Mouse (Mus musculus): ENCODE measurements around the gene Olfr1499. TPM values are rescaled to one million over a fixed set of nuclear protein-coding genes. Genes with fewer than 3 reads are reported as not detected.
"Not testable (repeated sequence)": the region's sequence is repeated elsewhere in the genome, so short reads cannot be mapped to it uniquely, and the experiment has no call there.

The Olfr1499 gene
- polyA plus RNA-seq (2015; fragmentation: Nextera tagmentation; extraction: Ambion mirVana), result not detected in 2 replicates

DNA sequence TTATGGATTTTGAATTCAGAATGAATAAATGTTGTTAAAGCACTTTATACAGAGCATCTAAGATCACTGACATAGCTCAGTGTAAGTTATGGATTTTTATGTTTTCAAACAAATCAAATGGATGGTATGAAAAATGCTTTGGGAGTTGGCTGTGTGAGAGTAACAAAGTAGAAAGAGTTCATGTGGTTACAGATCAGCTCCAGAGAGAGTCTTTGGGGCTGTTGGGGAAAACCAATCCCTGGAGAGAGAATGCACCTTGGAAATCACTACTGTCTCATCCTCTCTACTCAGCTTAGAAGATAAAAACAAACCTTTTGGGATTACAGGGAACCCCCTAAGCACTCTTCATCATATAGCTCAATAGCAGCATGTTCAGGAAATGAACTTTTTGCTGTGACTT, at the start of gene Olfr1499:
Olfr1499 (minus strand) TSS at position 101 of the 400 bp plus-strand sequence.
- no peaks in the 10 kb centered on the region for H3K4me1 ChIP-seq (replicated peaks)
- H3K36me3 ChIP-seq, result no peaks in the 10 kb centered on the region
- H3K9me3 ChIP-seq, result no peaks in the 10 kb centered on the region
- H3K9ac ChIP-seq (replicated peaks), result no peak within 1 kb of the TSS
- no peak within 1 kb of the TSS for H3K4me3 ChIP-seq (replicated peaks)
- no peak within 1 kb of the TSS for H3K4me2 ChIP-seq (replicated peaks)
- no peak for ATAC-seq
- no peaks in the 10 kb centered on the region for H3K27me3 ChIP-seq
- no peak within 1 kb of the TSS for H3K27ac ChIP-seq

DNA sequence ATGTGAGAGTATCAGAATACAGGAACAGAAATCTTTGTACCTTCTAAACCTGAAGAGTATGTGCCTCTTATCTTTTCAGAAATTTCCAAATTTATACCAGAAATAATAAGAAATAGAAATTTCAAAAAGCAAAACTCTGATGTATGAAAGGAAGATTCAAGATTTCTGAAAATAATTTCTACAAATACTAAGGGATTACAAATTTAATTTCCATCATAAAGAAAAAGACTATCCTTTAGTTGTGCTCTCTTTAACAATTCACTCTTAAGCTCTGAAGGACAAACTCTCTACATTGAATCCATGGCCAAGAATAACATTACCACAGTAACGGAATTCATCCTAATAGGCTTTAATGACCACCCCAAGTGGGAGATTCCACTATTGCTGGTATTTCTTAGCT, 42.2 kb upstream of the Olfr1499 start, which contains the start of gene Olfr1502:
Olfr1502 (plus strand) TSS at position 301 of the 400 bp plus-strand sequence.
- no peaks in the 10 kb centered on the region for H3K9me3 ChIP-seq
- H3K27ac ChIP-seq, result no peak within 1 kb of the TSS
- H3K9ac ChIP-seq (replicated peaks), result no peak within 1 kb of the TSS
- ATAC-seq, result no peak
- 89% methylated on average over 1 of the region's 1 CpGs for WGBS
- H3K36me3 ChIP-seq, result no peaks in the 10 kb centered on the region
- H3K4me1 ChIP-seq (replicated peaks), result no peaks in the 10 kb centered on the region
- no peak within 1 kb of the TSS for H3K4me3 ChIP-seq (replicated peaks)
- no peaks in the 10 kb centered on the region for H3K27me3 ChIP-seq
- no peak within 1 kb of the TSS for H3K4me2 ChIP-seq (replicated peaks)

GRCm38 (mm10) chr19:13850592-13850991, 31.3 kb upstream of the Olfr1499 start, which contains the start of gene Olfr1501:
Olfr1501 (minus strand) TSS chr19:13850692.
- not testable (repeated sequence) for H3K27me3 ChIP-seq; H3K9ac ChIP-seq (replicated peaks); H3K36me3 ChIP-seq; H3K9me3 ChIP-seq; H3K4me1 ChIP-seq (replicated peaks); ATAC-seq; H3K4me2 ChIP-seq (replicated peaks); H3K4me3 ChIP-seq (replicated peaks); H3K27ac ChIP-seq

- no peak within 1 kb of the TSS for H3K4me2 ChIP-seq (replicated peaks)
- no peak for ATAC-seq
- H3K36me3 ChIP-seq, result no peaks in the 10 kb centered on the region
- H3K4me3 ChIP-seq (replicated peaks), result no peak within 1 kb of the TSS
- H3K4me1 ChIP-seq (replicated peaks), result no peaks in the 10 kb centered on the region
- no peaks in the 10 kb centered on the region for H3K9me3 ChIP-seq
- no peaks in the 10 kb centered on the region for H3K27me3 ChIP-seq
- no peak within 1 kb of the TSS for H3K27ac ChIP-seq
- H3K9ac ChIP-seq (replicated peaks), result no peak within 1 kb of the TSS
These were observed 11.1 kb upstream of the Olfr1499 start, which contains the start of gene Olfr1500 for GRCm38 (mm10) chr19:13830388-13830787. Olfr1500 (minus strand) TSS chr19:13830488.

- Histone ChIP-seq H3K36me3 (no peaks in the 10 kb centered on the region), H3K9me3 (no peaks in the 10 kb centered on the region), H3K4me1 (replicated peaks) (no peaks in the 10 kb centered on the region), H3K27ac (no peak overlapping the region), H3K27me3 (no peaks in the 10 kb centered on the region), H3K4me2 (replicated peaks) (no peak overlapping the region), H3K4me3 (replicated peaks) (no peak overlapping the region), H3K9ac (replicated peaks) (no peak overlapping the region)
- ATAC-seq, result no peak
- WGBS, result 58% methylated on average over 3 of the region's 3 CpGs
These were observed 9.2 kb upstream of the Olfr1499 start for GRCm38 (mm10) chr19:13828447-13828846.

- Histone ChIP-seq H3K4me2 (replicated peaks) (no peak overlapping the region), H3K9me3 (no peaks in the 10 kb centered on the region), H3K36me3 (no peaks in the 10 kb centered on the region), H3K4me1 (replicated peaks) (no peaks in the 10 kb centered on the region), H3K4me3 (replicated peaks) (no peak overlapping the region), H3K9ac (replicated peaks) (no peak overlapping the region), H3K27me3 (no peaks in the 10 kb centered on the region), H3K27ac (no peak overlapping the region)
- 76% methylated on average over 5 of the region's 5 CpGs for WGBS
- ATAC-seq, result no peak
These were observed 1.6 kb upstream of the Olfr1499 start for GRCm38 (mm10) chr19:13820847-13821246.

GRCm38 (mm10) chr19:13818827-13819226, 420 bp downstream of the Olfr1499 start:
- Histone ChIP-seq H3K36me3 (no peaks in the 10 kb centered on the region), H3K9ac (replicated peaks) (no peak overlapping the region), H3K9me3 (no peaks in the 10 kb centered on the region), H3K4me3 (replicated peaks) (no peak overlapping the region), H3K4me2 (replicated peaks) (no peak overlapping the region), H3K4me1 (replicated peaks) (no peaks in the 10 kb centered on the region), H3K27ac (no peak overlapping the region), H3K27me3 (no peaks in the 10 kb centered on the region)
- no peak for ATAC-seq
- WGBS, result 35% methylated on average over 5 of the region's 5 CpGs

- H3K36me3 ChIP-seq, result no peaks in the 10 kb centered on the region
- 64% methylated on average over 2 of the region's 2 CpGs for WGBS
- no peak for ATAC-seq
- no peaks in the 10 kb centered on the region for H3K9me3 ChIP-seq
- no peaks in the 10 kb centered on the region for H3K27me3 ChIP-seq
- H3K4me1 ChIP-seq (replicated peaks), result no peaks in the 10 kb centered on the region
- no peak overlapping the region for H3K9ac ChIP-seq (replicated peaks)
- H3K27ac ChIP-seq, result no peak overlapping the region
- no peak overlapping the region for H3K4me2 ChIP-seq (replicated peaks)
- no peak overlapping the region for H3K4me3 ChIP-seq (replicated peaks)
These were observed 6.4 kb downstream of the Olfr1499 start for GRCm38 (mm10) chr19:13812823-13813222.

DNA sequence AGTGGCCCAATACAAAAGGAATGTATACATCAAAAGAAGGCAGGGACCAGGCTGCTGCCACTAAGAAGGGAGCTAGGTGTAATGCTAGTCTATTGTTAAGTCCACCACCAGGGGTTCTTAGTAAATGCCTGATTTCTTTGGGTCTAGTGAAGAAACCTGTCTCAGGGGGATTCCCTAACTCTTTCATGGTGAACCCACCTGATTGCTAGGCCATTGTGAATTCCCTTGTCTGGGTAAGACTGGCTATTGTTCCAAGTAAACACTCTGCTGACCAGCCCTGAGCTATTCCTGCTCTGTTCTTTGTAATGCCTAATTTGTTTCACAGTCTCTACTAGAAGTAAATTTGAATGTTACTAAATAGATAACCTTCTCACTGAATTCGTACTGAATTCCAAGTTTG, 13.8 kb downstream of the Olfr1499 start:
- not testable (repeated sequence) for H3K4me1 ChIP-seq (replicated peaks); H3K4me2 ChIP-seq (replicated peaks); H3K27me3 ChIP-seq; H3K4me3 ChIP-seq (replicated peaks); ATAC-seq; H3K27ac ChIP-seq; H3K36me3 ChIP-seq; H3K9me3 ChIP-seq; H3K9ac ChIP-seq (replicated peaks)
- WGBS, result 75% methylated on average over 1 of the region's 1 CpGs

- H3K9me3 ChIP-seq, result no peaks in the 10 kb centered on the region
- H3K4me1 ChIP-seq (replicated peaks), result no peaks in the 10 kb centered on the region
- no peak within 1 kb of the TSS for H3K4me2 ChIP-seq (replicated peaks)
- no peak for ATAC-seq
- H3K9ac ChIP-seq (replicated peaks), result no peak within 1 kb of the TSS
- H3K4me3 ChIP-seq (replicated peaks), result no peak within 1 kb of the TSS
- H3K27ac ChIP-seq, result no peak within 1 kb of the TSS
- H3K27me3 ChIP-seq, result no peaks in the 10 kb centered on the region
- H3K36me3 ChIP-seq, result no peaks in the 10 kb centered on the region
These were observed 21.1 kb downstream of the Olfr1499 start, which contains the start of gene Olfr1497 for GRCm38 (mm10) chr19:13798102-13798501. Olfr1497 (minus strand) TSS chr19:13798202.

GRCm38 (mm10) chr19:13777578-13777977, 41.7 kb downstream of the Olfr1499 start, which contains the start of gene Olfr1496:
Olfr1496 (plus strand) TSS chr19:13777878.
- no peaks in the 10 kb centered on the region for H3K36me3 ChIP-seq
- no peaks in the 10 kb centered on the region for H3K4me1 ChIP-seq (replicated peaks)
- no peak within 1 kb of the TSS for H3K4me3 ChIP-seq (replicated peaks)
- 90% methylated on average over 1 of the region's 1 CpGs for WGBS
- ATAC-seq, result no peak
- no peaks in the 10 kb centered on the region for H3K9me3 ChIP-seq
- no peak within 1 kb of the TSS for H3K9ac ChIP-seq (replicated peaks)
- H3K27ac ChIP-seq, result no peak within 1 kb of the TSS
- no peaks in the 10 kb centered on the region for H3K27me3 ChIP-seq
- no peak within 1 kb of the TSS for H3K4me2 ChIP-seq (replicated peaks)

DNA sequence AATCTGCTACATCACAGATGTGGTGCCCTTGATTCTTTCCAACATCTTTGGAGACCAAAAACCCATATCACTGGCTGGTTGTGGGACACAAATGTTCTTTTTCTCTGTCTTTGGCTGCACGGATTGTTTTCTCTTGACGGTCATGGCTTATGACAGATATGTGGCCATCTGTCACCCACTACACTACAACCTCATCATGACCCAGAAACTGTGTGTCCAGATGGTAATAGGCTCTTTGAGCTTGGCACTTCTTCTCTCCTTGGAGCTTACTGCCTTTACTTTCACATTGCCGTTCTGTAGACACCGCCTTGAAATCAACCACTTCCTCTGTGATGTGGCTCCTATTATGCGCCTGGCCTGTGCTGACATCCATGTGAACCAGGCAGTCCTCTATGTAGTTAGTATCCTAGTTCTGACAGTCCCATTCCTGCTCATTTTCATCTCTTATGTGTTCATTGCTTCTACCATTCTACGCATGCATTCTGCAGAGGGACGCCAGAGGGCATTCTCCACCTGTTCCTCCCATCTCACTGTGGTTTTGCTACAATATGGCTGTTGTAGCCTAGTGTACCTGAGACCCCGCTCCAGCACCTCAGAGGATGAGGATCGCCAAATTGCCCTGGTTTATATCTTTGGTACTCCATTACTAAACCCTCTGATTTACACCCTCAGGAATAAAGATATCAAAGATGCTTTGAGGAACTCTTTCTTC, 50.5 kb downstream of the Olfr1499 start:
- no peak for ATAC-seq
- Histone ChIP-seq H3K9ac (replicated peaks) (no peak overlapping the region), H3K9me3 (no peaks in the 10 kb centered on the region), H3K36me3 (no peaks in the 10 kb centered on the region), H3K4me2 (replicated peaks) (no peak overlapping the region), H3K27me3 (no peaks in the 10 kb centered on the region), H3K27ac (no peak overlapping the region), H3K4me1 (replicated peaks) (no peaks in the 10 kb centered on the region), H3K4me3 (replicated peaks) (no peak overlapping the region)
- 93% methylated on average over 9 of the region's 9 CpGs for WGBS

DNA sequence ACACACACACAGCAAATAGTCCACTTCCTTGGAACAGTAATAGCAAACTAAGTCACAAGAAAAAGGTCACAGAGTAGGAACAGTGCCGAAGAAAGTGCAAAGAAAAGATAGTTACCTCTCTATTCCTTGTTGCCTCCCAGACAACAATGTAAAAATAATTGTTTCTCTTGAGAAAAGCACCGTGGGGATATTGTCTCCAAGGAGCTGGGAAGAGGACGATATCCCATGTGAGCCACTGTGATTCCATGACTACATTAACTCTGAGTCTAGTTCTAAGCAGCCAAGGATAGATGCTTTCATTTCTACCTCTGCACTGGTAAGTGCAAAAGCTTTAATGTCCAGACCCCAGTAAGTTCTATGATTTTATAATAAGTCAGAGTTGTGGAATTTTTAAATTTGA, 54.9 kb downstream of the Olfr1499 start, which contains the start of gene Olfr1495:
Olfr1495 (plus strand) TSS at position 301 of the 400 bp plus-strand sequence.
- 87% methylated on average over 3 of the region's 3 CpGs for WGBS

More for the DNA sequence above, 54.9 kb downstream of the Olfr1499 start, which contains the start of gene Olfr1495:
- Histone ChIP-seq H3K4me1 (replicated peaks) (no peaks in the 10 kb centered on the region), H3K4me2 (replicated peaks) (no peak within 1 kb of the TSS), H3K27ac (no peak within 1 kb of the TSS), H3K27me3 (no peaks in the 10 kb centered on the region), H3K9ac (replicated peaks) (no peak within 1 kb of the TSS), H3K9me3 (no peaks in the 10 kb centered on the region), H3K4me3 (replicated peaks) (no peak within 1 kb of the TSS), H3K36me3 (no peaks in the 10 kb centered on the region)
- ATAC-seq, result no peak
